Mouse (Mus musculus): ENCODE results near the gene Meaf6. TPM values are rescaled to one million over a fixed set of nuclear protein-coding genes. Genes with fewer than 3 reads are reported as not detected.

Meaf6 gene
- polyA plus RNA-seq, 1 experiment from 2014 or later = 128 TPM

GRCm38 (mm10) chr4:125132394-125132793, 47.5 kb downstream of the Meaf6 start:
- ATAC-seq (ENCODE audit: low FRiP score) = no peak
- Histone ChIP-seq H3K36me3 (replicated peaks) (no peaks in the 10 kb centered on the region), H3K4me3 (replicated peaks) (no peak overlapping the region), H3K9me3 (no peaks in the 10 kb centered on the region), H3K27me3 (peaks cover 15% of the 10 kb centered on the region), H3K4me2 (no peak overlapping the region), H3K27ac (no peak overlapping the region), H3K4me1 (peaks cover 7% of the 10 kb centered on the region; the same call in 1 of the 2 replicates), H3K9ac (no peak overlapping the region)
- WGBS = 22% methylated on average over 5 of the region's 5 CpGs

GRCm38 (mm10) chr4:125134192-125134591, 49.3 kb downstream of the Meaf6 start:
- H3K4me2 ChIP-seq = no peak overlapping the region
- H3K9me3 ChIP-seq = no peaks in the 10 kb centered on the region
- ATAC-seq (ENCODE audit: low FRiP score) = no peak
- no peak overlapping the region for H3K9ac ChIP-seq
- no peak overlapping the region for H3K27ac ChIP-seq
- no peaks in the 10 kb centered on the region for H3K36me3 ChIP-seq (replicated peaks)
- no peaks in the 10 kb centered on the region for H3K4me1 ChIP-seq
- H3K27me3 ChIP-seq = no peaks in the 10 kb centered on the region
- H3K4me3 ChIP-seq (replicated peaks) = no peak overlapping the region
- WGBS = 74% methylated on average over 4 of the region's 4 CpGs

- 87% methylated on average over 5 of the region's 5 CpGs for whole genome bisulfite sequencing
- no peak overlapping the region for H3K4me2 ChIP-seq
- H3K9ac ChIP-seq = no peak overlapping the region
- H3K4me3 ChIP-seq (replicated peaks) = no peak overlapping the region
- no peak for ATAC-seq (ENCODE audit: low FRiP score)
- H3K4me1 ChIP-seq = no peaks in the 10 kb centered on the region
- H3K27ac ChIP-seq = no peak overlapping the region
- H3K36me3 ChIP-seq (replicated peaks) = no peaks in the 10 kb centered on the region
- no peaks in the 10 kb centered on the region for H3K9me3 ChIP-seq
- H3K27me3 ChIP-seq = no peaks in the 10 kb centered on the region
Observed at GRCm38 (mm10) chr4:125134631-125135030, 49.7 kb downstream of the Meaf6 start.

- H3K4me3 ChIP-seq (replicated peaks) = no peak overlapping the region
- no peaks in the 10 kb centered on the region for H3K9me3 ChIP-seq
- no peaks in the 10 kb centered on the region for H3K36me3 ChIP-seq (replicated peaks)
- no peak overlapping the region for H3K4me2 ChIP-seq
- no peak for ATAC-seq (ENCODE audit: low FRiP score)
- H3K27ac ChIP-seq = no peak overlapping the region
- no peaks in the 10 kb centered on the region for H3K4me1 ChIP-seq
- 81% methylated on average over 9 of the region's 10 CpGs for WGBS
- H3K27me3 ChIP-seq = no peaks in the 10 kb centered on the region
- H3K9ac ChIP-seq = no peak overlapping the region
Observed at GRCm38 (mm10) chr4:125135076-125135855, 50.3 kb downstream of the Meaf6 start.

- no peak overlapping the region for H3K27ac ChIP-seq
- no peaks in the 10 kb centered on the region for H3K4me1 ChIP-seq
- no peaks in the 10 kb centered on the region for H3K9me3 ChIP-seq
- no peaks in the 10 kb centered on the region for H3K36me3 ChIP-seq (replicated peaks)
- ATAC-seq (ENCODE audit: low FRiP score) = no peak
- 47% methylated on average over 12 of the region's 12 CpGs for WGBS
- no peak overlapping the region for H3K9ac ChIP-seq
- H3K4me2 ChIP-seq = no peak overlapping the region
- no peak overlapping the region for H3K4me3 ChIP-seq (replicated peaks)
- H3K27me3 ChIP-seq = no peaks in the 10 kb centered on the region
Observed at GRCm38 (mm10) chr4:125136303-125136888, 51.5 kb downstream of the Meaf6 start.

GRCm38 (mm10) chr4:125138321-125138720, 53.4 kb downstream of the Meaf6 start:
- Histone ChIP-seq H3K4me1 (no peaks in the 10 kb centered on the region), H3K4me2 (no peak overlapping the region), H3K36me3 (replicated peaks) (no peaks in the 10 kb centered on the region), H3K4me3 (replicated peaks) (no peak overlapping the region), H3K27ac (no peak overlapping the region), H3K27me3 (peaks cover 5% of the 10 kb centered on the region; the same call in 1 of the 2 replicates), H3K9ac (no peak overlapping the region), H3K9me3 (no peaks in the 10 kb centered on the region)
- WGBS = 74% methylated on average over 7 of the region's 7 CpGs
- no peak for ATAC-seq (ENCODE audit: low FRiP score)

GRCm38 (mm10) chr4:125144211-125144610, 59.3 kb downstream of the Meaf6 start:
- no peak overlapping the region for H3K4me3 ChIP-seq (replicated peaks)
- no peaks in the 10 kb centered on the region for H3K9me3 ChIP-seq
- WGBS = 85% methylated on average over 5 of the region's 5 CpGs
- no peak overlapping the region for H3K9ac ChIP-seq
- H3K27me3 ChIP-seq = peaks cover 24% of the 10 kb centered on the region
- no peak overlapping the region for H3K4me2 ChIP-seq
- H3K36me3 ChIP-seq (replicated peaks) = no peaks in the 10 kb centered on the region
- ATAC-seq (ENCODE audit: low FRiP score) = no peak
- H3K4me1 ChIP-seq = peaks cover 10% of the 10 kb centered on the region
- H3K27ac ChIP-seq = no peak overlapping the region

GRCm38 (mm10) chr4:125144627-125145026, 59.7 kb downstream of the Meaf6 start:
- Histone ChIP-seq H3K36me3 (replicated peaks) (no peaks in the 10 kb centered on the region), H3K4me3 (replicated peaks) (no peak overlapping the region), H3K9ac (no peak overlapping the region), H3K27ac (no peak overlapping the region), H3K27me3 (peaks cover 26% of the 10 kb centered on the region), H3K4me2 (no peak overlapping the region), H3K9me3 (no peaks in the 10 kb centered on the region), H3K4me1 (peaks cover 10% of the 10 kb centered on the region)
- 10% methylated on average over 7 of the region's 7 CpGs for WGBS
- ATAC-seq (ENCODE audit: low FRiP score) = no peak

GRCm38 (mm10) chr4:125145213-125145612, 60.3 kb downstream of the Meaf6 start:
- Histone ChIP-seq H3K27ac (no peak overlapping the region), H3K9ac (no peak overlapping the region), H3K36me3 (replicated peaks) (no peaks in the 10 kb centered on the region), H3K4me3 (replicated peaks) (no peak overlapping the region), H3K4me2 (no peak overlapping the region), H3K27me3 (peaks cover 28% of the 10 kb centered on the region), H3K9me3 (no peaks in the 10 kb centered on the region), H3K4me1 (peaks cover 10% of the 10 kb centered on the region)
- ATAC-seq (ENCODE audit: low FRiP score) = no peak
- 36% methylated on average over 10 of the region's 10 CpGs for WGBS

- H3K36me3 ChIP-seq (replicated peaks) = no peaks in the 10 kb centered on the region
- ATAC-seq (ENCODE audit: low FRiP score) = no peak
- no peaks in the 10 kb centered on the region for H3K9me3 ChIP-seq
- WGBS = 91% methylated on average over 4 of the region's 4 CpGs
- H3K4me1 ChIP-seq = peaks cover 10% of the 10 kb centered on the region
- H3K4me3 ChIP-seq (replicated peaks) = no peak overlapping the region
- H3K9ac ChIP-seq = no peak overlapping the region
- H3K27me3 ChIP-seq = peaks cover 43% of the 10 kb centered on the region
- no peak overlapping the region for H3K4me2 ChIP-seq
- H3K27ac ChIP-seq = no peak overlapping the region
Observed at GRCm38 (mm10) chr4:125147970-125148369, 63.0 kb downstream of the Meaf6 start.

GRCm38 (mm10) chr4:125149460-125149859, 64.5 kb downstream of the Meaf6 start:
- no peak overlapping the region for H3K27ac ChIP-seq
- no peaks in the 10 kb centered on the region for H3K9me3 ChIP-seq
- no peak overlapping the region for H3K4me3 ChIP-seq (replicated peaks)
- ATAC-seq (ENCODE audit: low FRiP score) = no peak
- WGBS = 45% methylated on average over 5 of the region's 5 CpGs
- peaks cover 9% of the 10 kb centered on the region for H3K4me1 ChIP-seq
- H3K4me2 ChIP-seq = no peak overlapping the region
- no peak overlapping the region for H3K9ac ChIP-seq
- no peaks in the 10 kb centered on the region for H3K36me3 ChIP-seq (replicated peaks)
- H3K27me3 ChIP-seq = peaks cover 37% of the 10 kb centered on the region

- no peaks in the 10 kb centered on the region; the same call in 1 of the 2 replicates for H3K4me1 ChIP-seq
- H3K9ac ChIP-seq = no peak overlapping the region
- peaks cover 30% of the 10 kb centered on the region for H3K27me3 ChIP-seq
- WGBS = 92% methylated on average over 6 of the region's 6 CpGs
- H3K36me3 ChIP-seq (replicated peaks) = no peaks in the 10 kb centered on the region
- no peak overlapping the region for H3K4me3 ChIP-seq (replicated peaks)
- no peaks in the 10 kb centered on the region for H3K9me3 ChIP-seq
- H3K27ac ChIP-seq = no peak overlapping the region
- ATAC-seq (ENCODE audit: low FRiP score) = no peak
- H3K4me2 ChIP-seq = no peak overlapping the region
Observed at GRCm38 (mm10) chr4:125152469-125152868, 67.5 kb downstream of the Meaf6 start.

Measured in forebrain, embryonic 12.5 days (tissue).